Mouse (Mus musculus) urinary bladder, adult 2 months (tissue): ENCODE measurements around the gene Tmem63b. TPM values are rescaled to one million over a fixed set of nuclear protein-coding genes. Genes with fewer than 3 reads are reported as not detected.
"Not testable (repeated sequence)": the region's sequence is repeated elsewhere in the genome, so short reads cannot be mapped to it uniquely, and the experiment has no call there.

Experiments
- DNase-seq: peaks from one replicate; pipeline ENCODE4 v3.0.0; 2022; ENCODE audit warnings: low spot score
- polyA plus RNA-seq: library from polyadenylated mRNA; depleted of rRNA; stranded (reverse); fragments of >200 nt; gene quantifications from 2 replicates; pipeline ENCODE4 v1.2.3, GENCODE M21; 2012

Gene Tmem63b
- polyA plus RNA-seq, 1 experiment: 73.6 TPM

DNA sequence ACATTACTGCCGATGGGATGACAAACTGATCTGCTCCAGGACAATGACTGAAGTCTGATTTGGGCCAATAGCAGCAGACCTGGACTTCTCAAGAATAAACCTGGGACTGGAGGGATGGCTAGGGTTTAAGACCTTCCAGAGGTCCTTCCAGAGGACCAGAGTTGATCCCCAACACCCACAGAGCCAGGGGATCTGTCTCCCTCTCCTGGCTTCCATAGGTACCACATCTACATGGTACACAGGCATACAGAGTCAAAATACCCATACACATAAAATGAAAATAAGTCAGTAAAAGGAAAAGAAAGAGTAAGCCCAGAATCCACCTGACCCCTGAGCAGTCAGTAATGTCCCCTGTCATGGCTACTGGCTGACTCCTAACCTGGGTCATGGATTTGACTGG lies 14.9 kb downstream of the Tmem63b start:
- no peak for DNase-seq

DNA sequence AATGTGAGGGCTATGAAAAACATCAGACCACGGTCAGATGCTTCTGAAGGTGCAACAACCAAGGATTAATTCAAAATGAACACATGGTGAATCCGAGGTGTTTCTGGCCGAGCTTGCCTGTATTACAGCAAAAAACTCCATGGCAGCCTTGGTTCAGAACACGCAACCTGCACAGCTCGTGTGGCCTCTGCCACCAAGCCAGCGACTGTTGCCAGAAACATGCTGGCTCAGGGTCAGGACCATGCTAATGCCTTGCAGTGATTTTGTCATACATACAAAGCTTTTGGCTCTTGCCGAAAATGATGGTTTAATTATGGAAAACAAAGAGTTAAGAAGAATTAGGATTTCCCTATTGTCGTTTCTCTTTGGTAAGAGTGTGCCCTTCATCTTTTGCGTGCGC lies 18.7 kb downstream of the Tmem63b start:
- DNase-seq: no peak

GRCm38 (mm10) chr17:45667481-45667880 lies 19.2 kb downstream of the Tmem63b start:
- no peak for DNase-seq

GRCm38 (mm10) chr17:45666091-45666490 lies 20.6 kb downstream of the Tmem63b start:
- no peak for DNase-seq

GRCm38 (mm10) chr17:45664608-45665007 lies 22.1 kb downstream of the Tmem63b start:
- no peak for DNase-seq

DNA sequence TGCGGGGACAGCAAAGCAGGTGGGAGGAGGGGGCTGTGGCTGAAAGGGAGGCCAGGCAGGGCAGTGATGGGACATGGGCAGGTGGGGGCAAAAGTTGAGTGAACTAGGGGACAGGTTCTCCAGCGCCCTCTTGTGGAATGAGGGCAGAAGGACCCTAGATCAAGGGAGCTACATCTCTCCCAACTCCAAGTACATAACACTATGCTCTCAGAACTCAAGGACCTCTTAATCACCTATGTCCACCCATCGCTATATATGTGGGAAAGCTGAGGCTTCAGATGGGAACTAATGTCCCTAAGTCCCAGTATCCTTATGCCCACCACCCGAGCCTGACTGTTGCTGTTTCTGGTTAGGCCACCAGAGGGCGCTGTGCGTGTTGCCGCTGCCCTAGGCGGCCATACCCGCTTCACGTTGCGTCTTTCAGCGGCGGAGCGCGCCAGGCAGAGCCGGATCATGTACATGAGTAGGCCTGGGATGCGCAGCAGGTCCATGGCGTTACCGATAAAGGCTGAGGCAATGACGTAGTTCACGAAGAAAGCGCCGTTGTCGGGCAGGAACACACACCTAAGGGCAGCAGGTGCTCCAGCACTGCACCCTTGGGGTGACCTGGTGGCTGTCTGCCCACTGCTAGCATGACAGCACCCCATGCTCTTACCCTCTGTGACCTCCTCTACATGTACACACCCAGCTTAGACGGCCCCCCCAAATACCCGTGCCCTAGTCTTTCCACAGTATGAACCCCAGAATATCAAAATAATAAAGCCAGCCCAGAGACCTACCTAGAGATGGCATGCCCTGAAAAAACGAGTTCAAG lies 23.4 kb downstream of the Tmem63b start:
- DNase-seq: no peak

- DNase-seq: no peak
Observed at GRCm38 (mm10) chr17:45659225-45659624, 27.5 kb downstream of the Tmem63b start, which contains the start of gene Capn11. Gene Capn11, minus strand, starts transcription at chr17:45659325.

GRCm38 (mm10) chr17:45655820-45656219 lies 30.9 kb downstream of the Tmem63b start:
- no peak for DNase-seq

GRCm38 (mm10) chr17:45653233-45653632 lies 33.5 kb downstream of the Tmem63b start:
- no peak for DNase-seq

GRCm38 (mm10) chr17:45644185-45644584 lies 42.5 kb downstream of the Tmem63b start:
- DNase-seq: no peak

GRCm38 (mm10) chr17:45642701-45643100 lies 44.0 kb downstream of the Tmem63b start:
- peak; percentile 68 for DNase-seq

DNA sequence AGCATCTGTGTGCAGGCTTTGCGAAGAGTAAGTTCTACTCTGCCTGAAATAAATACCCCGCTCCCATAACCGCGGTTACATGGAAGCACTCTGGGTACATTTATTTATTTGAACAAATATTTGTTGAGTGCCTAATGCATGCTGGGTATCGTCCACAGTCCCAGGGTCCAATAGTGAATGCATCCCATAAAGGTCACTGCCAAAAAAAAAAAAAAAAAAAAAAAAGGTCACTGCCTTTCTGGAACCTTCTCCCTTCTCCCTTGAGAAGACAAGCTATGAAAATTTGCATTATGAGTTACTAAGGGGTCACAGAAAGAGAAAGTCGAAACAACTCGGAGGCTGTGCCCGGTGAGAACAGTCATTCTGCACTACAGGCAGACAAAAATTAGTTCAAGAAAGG lies 44.7 kb downstream of the Tmem63b start:
- no peak for DNase-seq

GRCm38 (mm10) chr17:45638596-45639295 lies 48.0 kb downstream of the Tmem63b start:
- no peak for DNase-seq

DNA sequence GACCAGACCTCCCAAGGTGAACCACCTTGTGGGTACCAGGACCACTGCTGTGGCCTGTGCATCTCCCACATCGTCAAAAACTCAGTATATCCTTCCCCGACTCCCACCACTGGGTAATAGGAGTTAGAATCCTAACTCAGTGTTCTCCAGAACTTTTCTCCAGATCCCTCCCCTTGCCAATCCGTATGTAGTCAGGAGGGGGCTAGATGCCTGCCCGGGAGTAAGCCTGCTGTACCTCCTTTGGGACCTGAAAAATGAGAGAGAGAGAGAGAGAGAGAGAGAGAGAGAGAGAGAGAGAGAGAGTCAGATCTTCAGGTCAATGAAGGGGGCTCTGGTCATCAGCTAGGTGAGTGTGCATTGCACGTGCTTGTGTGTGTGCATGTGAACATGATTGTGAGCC lies 52.7 kb downstream of the Tmem63b start:
- DNase-seq: no peak

- no peak for DNase-seq
Observed at GRCm38 (mm10) chr17:45631940-45632339, 54.8 kb downstream of the Tmem63b start.

GRCm38 (mm10) chr17:45630992-45631391 lies 55.7 kb downstream of the Tmem63b start:
- no peak for DNase-seq

GRCm38 (mm10) chr17:45629861-45630694 lies 56.6 kb downstream of the Tmem63b start:
- peak; percentile 44 for DNase-seq

- DNase-seq: no peak
Observed at GRCm38 (mm10) chr17:45628885-45629855, 57.5 kb downstream of the Tmem63b start.

DNA sequence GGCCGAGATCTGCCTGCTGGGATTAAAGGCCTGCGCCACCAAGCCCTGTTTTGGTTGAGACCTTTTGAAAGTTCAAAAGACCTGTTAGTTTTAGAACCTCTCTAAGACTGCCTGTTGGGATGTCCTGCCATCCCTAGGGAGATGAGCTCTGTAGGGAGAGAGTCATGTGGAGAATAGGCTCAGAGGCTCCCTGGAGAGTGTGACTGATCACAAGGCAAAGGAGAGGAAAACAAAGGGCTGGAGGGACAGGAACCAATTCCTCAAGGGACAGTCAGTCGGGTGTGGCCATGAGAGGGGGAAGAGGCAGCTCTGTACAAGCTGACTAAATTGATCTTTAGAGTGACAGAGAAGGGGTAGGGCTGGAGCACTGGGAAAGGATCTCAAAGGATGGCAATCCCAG lies 58.5 kb downstream of the Tmem63b start:
- no peak for DNase-seq

- no peak for DNase-seq
Observed at GRCm38 (mm10) chr17:45626577-45627134, 60.0 kb downstream of the Tmem63b start.

DNA sequence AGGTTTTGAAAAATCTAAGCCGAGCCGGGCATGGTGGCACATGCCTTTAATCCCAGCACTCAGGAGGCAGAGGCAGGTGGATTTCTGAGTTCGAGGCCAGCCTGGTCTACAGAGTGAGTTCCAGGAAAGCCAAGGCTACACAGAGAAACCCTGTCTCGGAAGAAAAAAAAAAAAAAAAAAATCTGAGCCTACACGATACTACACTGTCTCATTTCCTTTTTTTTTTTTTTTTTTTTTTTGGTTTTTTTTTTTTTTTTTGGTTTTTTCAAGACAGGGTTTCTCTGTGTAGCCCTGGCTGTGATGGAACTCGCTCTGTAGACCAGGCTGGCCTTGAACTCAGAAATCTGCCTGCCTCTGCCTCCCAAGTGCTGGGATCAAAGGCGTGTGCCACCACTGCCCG lies 63.3 kb downstream of the Tmem63b start:
- DNase-seq: not testable (repeated sequence)
